Mouse (Mus musculus) G1E (cell line): ENCODE data around the gene Kifap3.

Experiments used
- CTCF ChIP-seq: IDR thresholded peaks from 2 replicates; pipeline ENCODE4 v1.5.1; 2012; ENCODE audit warnings: low read depth, low read length, inconsistent platforms, mixed read lengths
- GATA1 ChIP-seq: IDR thresholded peaks from 2 replicates; pipeline ENCODE4 v1.6.1; 2012; ENCODE audit warnings: borderline replicate concordance, low read length, inconsistent platforms, mixed read lengths
- POLR2AphosphoS5 ChIP-seq: IDR thresholded peaks from 2 replicates; pipeline ENCODE4 v1.6.1; 2012; ENCODE audit warnings: low read depth, low read length, inconsistent platforms; ENCODE audit not compliant: insufficient replicate concordance

DNA sequence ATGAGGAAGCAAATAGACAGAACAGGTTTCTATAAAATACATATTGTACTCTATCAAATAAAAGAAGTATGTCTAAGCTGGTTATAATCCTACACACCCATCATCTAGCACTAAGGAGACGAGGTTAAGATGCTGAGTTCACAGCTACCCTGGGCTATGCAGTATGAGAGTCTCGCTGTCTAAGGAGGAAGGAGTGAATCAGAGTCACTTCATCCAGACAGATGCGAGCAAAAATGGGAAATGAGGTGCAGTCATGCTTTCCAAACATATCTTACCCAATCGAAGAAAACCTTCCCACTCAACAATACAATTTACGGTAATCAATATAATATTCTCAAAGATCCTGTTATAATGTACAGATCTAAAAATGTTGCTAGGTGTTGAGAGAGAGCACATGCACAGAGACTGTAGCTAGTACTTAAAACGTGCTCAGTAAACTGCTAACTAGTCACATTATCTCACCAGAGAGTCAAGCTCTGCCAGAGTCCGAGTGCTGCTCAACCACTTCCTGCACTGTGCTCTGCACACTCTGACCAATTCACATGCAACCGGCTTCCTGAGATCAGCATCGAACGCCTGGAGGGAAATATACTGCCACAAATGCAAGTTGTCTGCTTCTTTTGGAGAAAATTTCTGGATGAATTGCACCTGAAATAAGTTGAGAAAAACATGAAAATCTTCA, 184.8 kb downstream of the Kifap3 start:
- TF ChIP-seq CTCF (no peak), GATA1 (no peak), POLR2AphosphoS5 (no peak)
